Mouse (Mus musculus) CH12.LX (cell line): ENCODE measurements around the gene Tnp2.

Source experiments
- CTCF ChIP-seq, 2 experiments: IDR thresholded peaks in 1 of 2; conservative IDR thresholded peaks in 1 of 2; 2 replicates each; pipeline ENCODE4 v1.5.1; 2011 to 2012; ENCODE audit warnings: low read depth in 2 of 2, low read length in 2 of 2, improper control_type of control experiment in 1 of 2, inconsistent platforms in 1 of 2, mild to moderate bottlenecking in 1 of 2, moderate library complexity in 1 of 2
- JUND ChIP-seq: conservative IDR thresholded peaks from 2 replicates; pipeline ENCODE4 v1.6.1; 2011; ENCODE audit warnings: low read depth, low read length, improper control_type of control experiment
- POLR2A ChIP-seq: IDR thresholded peaks from 2 replicates; pipeline ENCODE4 v1.6.1; 2011; ENCODE audit warnings: low read depth, mild to moderate bottlenecking, improper control_type of control experiment, low read length
- RAD21 ChIP-seq: IDR thresholded peaks from 2 replicates; pipeline ENCODE4 v1.6.1; 2011; ENCODE audit warnings: low read depth, mild to moderate bottlenecking, low read length, improper control_type of control experiment, moderate library complexity
- RCOR1 ChIP-seq: conservative IDR thresholded peaks from 2 replicates; pipeline ENCODE4 v1.6.1; 2012; ENCODE audit warnings: low read depth, mild to moderate bottlenecking, inconsistent platforms, low read length, improper control_type of control experiment
- TBP ChIP-seq: conservative IDR thresholded peaks from 2 replicates; pipeline ENCODE4 v1.6.1; 2011; ENCODE audit warnings: low read depth, low read length, improper control_type of control experiment
- UBTF ChIP-seq: IDR thresholded peaks from 2 replicates; pipeline ENCODE4 v1.6.1; 2012; ENCODE audit warnings: low read depth, mild to moderate bottlenecking, inconsistent platforms, low read length, improper control_type of control experiment, moderate library complexity
- USF1 ChIP-seq: IDR thresholded peaks from 2 replicates; pipeline ENCODE4 v1.6.1; 2014; ENCODE audit warnings: low read depth, mild to moderate bottlenecking, inconsistent platforms, low read length, improper control_type of control experiment
- ZC3H11A ChIP-seq: IDR thresholded peaks from 2 replicates; pipeline ENCODE4 v1.6.1; 2012; ENCODE audit warnings: low read depth, mild to moderate bottlenecking, inconsistent platforms, low read length, improper control_type of control experiment

GRCm38 (mm10) chr16:10783451-10783850 lies 5.0 kb downstream of the Tnp2 start:
- TF ChIP-seq CTCF (conservative IDR thresholded peaks at IDR 0.05 in 1 of 2, IDR thresholded peaks at IDR 0.05 in 1 of 2; ENCODE audit: low read depth in 2 of 2, low read length in 2 of 2): no peak
- TF ChIP-seq TBP: no peak
- TF ChIP-seq ZC3H11A: no peak
- TF ChIP-seq POLR2A: peak; percentile 15; the same call in 1 of the 2 replicates
- TF ChIP-seq RCOR1: no peak; the same call in 1 of the 2 replicates
- TF ChIP-seq RAD21: no peak
- TF ChIP-seq USF1: no peak
- no peak for TF ChIP-seq JUND
- TF ChIP-seq UBTF: no peak
